Mouse (Mus musculus) kidney, adult 10 weeks (tissue): ENCODE measurements around the gene Comtd1. TPM values are rescaled to one million over a fixed set of nuclear protein-coding genes. Genes with fewer than 3 reads are reported as not detected.

Source experiments
- polyA plus RNA-seq: library from polyadenylated mRNA; stranded (reverse); fragments of 350-450 nt; fragmentation: Illumina TruSeq; extraction: RNeasy Lipid Tissue Mini Kit (QIAGEN cat#74804); gene quantifications from one replicate; pipeline ENCODE4 v1.2.3, GENCODE M21; 2014; ENCODE audit warnings: low read depth, low replicate concordance

Gene Comtd1
- polyA plus RNA-seq: not detected

DNA sequence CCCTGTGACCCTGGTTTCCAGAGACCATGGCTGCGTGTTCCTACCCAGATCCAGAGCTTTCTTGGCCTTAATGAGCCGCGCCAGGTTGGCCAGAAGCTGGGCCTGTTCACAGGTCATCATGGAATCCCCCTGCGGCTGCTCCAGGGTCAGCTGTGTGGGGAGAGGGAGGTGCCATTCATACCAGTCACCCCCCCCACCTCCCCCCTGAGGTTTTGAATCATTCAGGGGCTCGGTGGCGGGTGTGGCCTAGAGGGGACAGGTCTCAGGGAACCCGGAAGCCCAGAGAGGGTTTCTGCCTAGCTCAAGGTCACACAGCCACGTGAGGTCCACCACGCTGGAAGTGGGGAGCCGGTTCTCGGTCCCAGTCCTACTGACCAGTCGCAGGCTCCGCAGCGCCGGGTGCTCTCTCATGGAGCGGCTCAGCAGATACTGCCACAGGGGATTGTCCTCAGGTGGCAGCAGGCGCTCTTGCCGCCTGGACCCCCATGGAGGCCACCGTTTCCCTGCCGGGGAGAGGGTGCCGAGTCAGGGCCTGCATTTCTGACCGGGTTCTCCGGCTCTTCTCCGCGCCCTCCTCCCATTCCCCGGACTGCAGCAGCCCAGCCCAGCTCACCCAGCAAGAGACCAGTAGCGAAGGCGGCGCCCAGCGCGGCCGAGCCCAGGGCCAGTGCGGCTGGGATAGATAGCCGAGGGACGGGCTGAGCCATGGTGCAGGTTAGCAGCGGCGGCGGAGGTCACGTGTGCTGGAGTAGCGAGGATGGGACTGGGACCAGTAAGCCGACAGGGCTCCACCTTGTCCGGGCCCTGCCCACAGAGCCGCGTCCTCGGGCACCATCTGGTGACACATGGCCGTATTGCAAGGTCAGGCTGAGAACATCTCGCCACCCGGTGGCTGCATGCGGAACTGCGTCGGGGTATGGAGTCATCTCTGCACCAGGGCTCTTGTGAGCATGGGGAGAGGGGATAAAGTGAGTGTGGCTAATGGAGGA lies at the start of gene Comtd1:
Comtd1 (minus strand) TSS at position 812 of the 989 bp plus-strand sequence.

DNA sequence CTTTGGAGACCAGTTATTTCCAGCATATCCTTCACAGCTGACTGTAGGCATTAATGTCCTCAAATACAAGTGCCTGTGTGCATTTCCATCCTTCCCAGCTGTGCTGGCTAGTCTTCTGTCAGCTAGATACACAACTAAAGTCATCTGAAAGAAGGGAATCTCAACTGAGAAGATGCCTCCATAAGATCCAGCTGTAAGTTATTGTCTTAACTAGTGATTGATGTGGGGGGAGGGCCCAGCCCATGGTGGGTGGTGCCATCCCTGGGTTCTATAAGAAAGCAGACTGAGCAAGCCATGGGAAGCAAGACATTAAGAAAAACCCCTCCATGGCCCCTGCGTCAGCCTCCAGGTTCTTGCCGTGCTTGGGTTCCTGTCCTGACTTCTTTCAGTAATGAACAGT lies 23.8 kb downstream of the Comtd1 start, which contains the start of gene Vdac2:
Vdac2 (plus strand) TSS at position 301 of the 400 bp plus-strand sequence.

Other genes starting within 250 kb of the Comtd1 start
- not detected for gene Dupd1, start 134.4 kb downstream of the Comtd1 start, polyA plus RNA-seq
- 43.0 TPM for gene Samd8, start 98.4 kb downstream of the Comtd1 start, polyA plus RNA-seq
- not detected for gene Dusp13, start 97.8 kb downstream of the Comtd1 start, polyA plus RNA-seq
- gene Vdac2, start 23.7 kb downstream of the Comtd1 start, polyA plus RNA-seq: 429 TPM
- 78.3 TPM for gene Zfp503, start 140.6 kb upstream of the Comtd1 start, polyA plus RNA-seq
- 3.1 TPM for gene Lrmda, start 170.7 kb upstream of the Comtd1 start, polyA plus RNA-seq